Mouse (Mus musculus): ENCODE results near the gene Abhd14b.

DNA sequence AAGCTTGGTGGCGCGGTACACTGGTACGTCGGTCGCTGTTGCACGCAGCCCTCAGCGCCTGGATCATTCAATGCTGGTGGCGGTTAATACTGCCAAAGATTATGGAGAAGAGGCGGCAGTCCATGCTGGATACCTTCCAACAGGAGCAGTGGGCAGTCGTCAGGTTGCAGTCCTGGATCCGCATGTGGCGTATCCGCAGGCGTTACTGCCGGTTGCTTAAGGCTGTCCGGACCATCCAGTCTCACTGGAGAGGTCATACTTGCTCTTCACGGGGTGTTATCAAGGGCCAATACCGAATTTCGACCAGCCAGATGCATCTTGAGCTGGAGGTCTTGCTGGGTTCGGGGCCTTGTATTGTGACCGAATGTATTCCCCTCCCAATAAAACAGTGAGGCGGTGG is 54.6 kb downstream of the Abhd14b start:
- no peak for TF ChIP-seq EP300 (IDR thresholded peaks at IDR 0.05; ENCODE audit: low read depth)
- TF ChIP-seq CTCF (IDR thresholded peaks at IDR 0.05; ENCODE audit: low read depth): no peak

All from liver, embryonic 14.5 days (tissue).